Mouse (Mus musculus): ENCODE data around the gene Cic. TPM values are rescaled to one million over a fixed set of nuclear protein-coding genes. Genes with fewer than 3 reads are reported as not detected.

Gene Cic
- polyA plus RNA-seq, 1 experiment from 2014 or later, result 38.7 TPM

GRCm38 (mm10) chr7:25290463-25290862, 23.0 kb downstream of the Cic start:
- Histone ChIP-seq H3K27me3 (replicated peaks; ENCODE audit: control insufficient read depth, insufficient read depth, low read length) (no peaks in the 10 kb centered on the region), H3K4me1 (ENCODE audit: control insufficient read depth, insufficient read depth, low read length) (no peaks in the 10 kb centered on the region), H3K27ac (ENCODE audit: low read depth, low read length) (no peak overlapping the region), H3K9me3 (replicated peaks; ENCODE audit: control insufficient read depth, low read length) (no peaks in the 10 kb centered on the region), H3K36me3 (ENCODE audit: control insufficient read depth, insufficient read depth, low read length) (peaks cover 100% of the 10 kb centered on the region), H3K9ac (ENCODE audit: low read length) (no peak overlapping the region; the same call in 1 of the 2 replicates), H3K4me2 (ENCODE audit: low read length) (no peak overlapping the region), H3K4me3 (ENCODE audit: low read depth, low read length) (no peak overlapping the region)
- 89% methylated on average over 1 of the region's 1 CpGs for WGBS
- ATAC-seq (no peak), DNase-seq (ENCODE audit: low spot score) (no peak)

GRCm38 (mm10) chr7:25290911-25291310, 23.4 kb downstream of the Cic start:
- Histone ChIP-seq H3K27ac (ENCODE audit: low read depth, low read length) (no peak overlapping the region; the same call in 1 of the 2 replicates), H3K9me3 (replicated peaks; ENCODE audit: control insufficient read depth, low read length) (no peaks in the 10 kb centered on the region), H3K9ac (ENCODE audit: low read length) (no peak overlapping the region; the same call in 1 of the 2 replicates), H3K27me3 (replicated peaks; ENCODE audit: control insufficient read depth, insufficient read depth, low read length) (no peaks in the 10 kb centered on the region), H3K4me1 (ENCODE audit: control insufficient read depth, insufficient read depth, low read length) (peaks cover under 1% of the 10 kb centered on the region; the same call in 1 of the 2 replicates), H3K4me3 (ENCODE audit: low read depth, low read length) (no peak overlapping the region), H3K4me2 (ENCODE audit: low read length) (no peak overlapping the region), H3K36me3 (ENCODE audit: control insufficient read depth, insufficient read depth, low read length) (peaks cover 100% of the 10 kb centered on the region)
- ATAC-seq (0 out of 2 replicates have a peak, but pooled peaks have one; percentile 13), DNase-seq (ENCODE audit: low spot score) (peak; percentile 57)
- WGBS, result 81% methylated on average over 2 of the region's 2 CpGs

- H3K36me3 ChIP-seq (ENCODE audit: control insufficient read depth, insufficient read depth, low read length), result peaks cover 91% of the 10 kb centered on the region
- 67% methylated on average over 7 of the region's 7 CpGs for WGBS
- no peaks in the 10 kb centered on the region for H3K27me3 ChIP-seq (replicated peaks; ENCODE audit: control insufficient read depth, insufficient read depth, low read length)
- ATAC-seq (no peak), DNase-seq (ENCODE audit: low spot score) (no peak)
- no peak overlapping the region for H3K9ac ChIP-seq (ENCODE audit: low read length)
- peaks cover 11% of the 10 kb centered on the region; the same call in 1 of the 2 replicates for H3K4me1 ChIP-seq (ENCODE audit: control insufficient read depth, insufficient read depth, low read length)
- no peak overlapping the region for H3K4me2 ChIP-seq (ENCODE audit: low read length)
- no peak overlapping the region for H3K4me3 ChIP-seq (ENCODE audit: low read depth, low read length)
- no peak overlapping the region for H3K27ac ChIP-seq (ENCODE audit: low read depth, low read length)
- no peaks in the 10 kb centered on the region for H3K9me3 ChIP-seq (replicated peaks; ENCODE audit: control insufficient read depth, low read length)
Observed at GRCm38 (mm10) chr7:25292107-25292506, 24.6 kb downstream of the Cic start.

- Histone ChIP-seq H3K9ac (ENCODE audit: low read length) (no peak overlapping the region), H3K36me3 (ENCODE audit: control insufficient read depth, insufficient read depth, low read length) (peaks cover 79% of the 10 kb centered on the region), H3K27ac (ENCODE audit: low read depth, low read length) (no peak overlapping the region), H3K4me1 (ENCODE audit: control insufficient read depth, insufficient read depth, low read length) (peaks cover 11% of the 10 kb centered on the region; the same call in 1 of the 2 replicates), H3K4me3 (ENCODE audit: low read depth, low read length) (no peak overlapping the region), H3K4me2 (ENCODE audit: low read length) (no peak overlapping the region), H3K9me3 (replicated peaks; ENCODE audit: control insufficient read depth, low read length) (no peaks in the 10 kb centered on the region), H3K27me3 (replicated peaks; ENCODE audit: control insufficient read depth, insufficient read depth, low read length) (no peaks in the 10 kb centered on the region)
- 83% methylated on average over 10 of the region's 10 CpGs for WGBS
- no peak for ATAC-seq
- DNase-seq (ENCODE audit: low spot score), result no peak
Observed at GRCm38 (mm10) chr7:25293191-25293739, 25.8 kb downstream of the Cic start.

- DNase-seq (ENCODE audit: low spot score) (no peak), ATAC-seq (no peak)
- no peak overlapping the region for H3K4me2 ChIP-seq (ENCODE audit: low read length)
- H3K36me3 ChIP-seq (ENCODE audit: control insufficient read depth, insufficient read depth, low read length), result peaks cover 67% of the 10 kb centered on the region
- no peak overlapping the region for H3K4me3 ChIP-seq (ENCODE audit: low read depth, low read length)
- H3K27ac ChIP-seq (ENCODE audit: low read depth, low read length), result no peak overlapping the region
- H3K9ac ChIP-seq (ENCODE audit: low read length), result no peak overlapping the region
- H3K27me3 ChIP-seq (replicated peaks; ENCODE audit: control insufficient read depth, insufficient read depth, low read length), result no peaks in the 10 kb centered on the region
- WGBS, result 91% methylated on average over 4 of the region's 4 CpGs
- peaks cover 11% of the 10 kb centered on the region; the same call in 1 of the 2 replicates for H3K4me1 ChIP-seq (ENCODE audit: control insufficient read depth, insufficient read depth, low read length)
- H3K9me3 ChIP-seq (replicated peaks; ENCODE audit: control insufficient read depth, low read length), result no peaks in the 10 kb centered on the region
Observed at GRCm38 (mm10) chr7:25294495-25294894, 27.0 kb downstream of the Cic start.

- Histone ChIP-seq H3K36me3 (ENCODE audit: control insufficient read depth, insufficient read depth, low read length) (peaks cover 61% of the 10 kb centered on the region), H3K4me2 (ENCODE audit: low read length) (no peak overlapping the region), H3K9ac (ENCODE audit: low read length) (no peak overlapping the region), H3K9me3 (replicated peaks; ENCODE audit: control insufficient read depth, low read length) (no peaks in the 10 kb centered on the region), H3K4me3 (ENCODE audit: low read depth, low read length) (no peak overlapping the region), H3K27ac (ENCODE audit: low read depth, low read length) (no peak overlapping the region), H3K27me3 (replicated peaks; ENCODE audit: control insufficient read depth, insufficient read depth, low read length) (no peaks in the 10 kb centered on the region), H3K4me1 (ENCODE audit: control insufficient read depth, insufficient read depth, low read length) (peaks cover 11% of the 10 kb centered on the region; the same call in 1 of the 2 replicates)
- no peak for DNase-seq (ENCODE audit: low spot score)
- no peak for ATAC-seq
- 86% methylated on average over 12 of the region's 12 CpGs for WGBS
Observed at GRCm38 (mm10) chr7:25294960-25295722, 27.6 kb downstream of the Cic start.

GRCm38 (mm10) chr7:25296945-25297453, 29.5 kb downstream of the Cic start:
- peak overlapping the region; percentile 92 for H3K9ac ChIP-seq (ENCODE audit: low read length)
- H3K4me2 ChIP-seq (ENCODE audit: low read length), result peak overlapping the region; percentile 78
- peak overlapping the region; percentile 96 for H3K27ac ChIP-seq (ENCODE audit: low read depth, low read length)
- ATAC-seq, result peak; percentile 32; the same call in 1 of the 2 replicates
- no peak for DNase-seq (ENCODE audit: low spot score)
- peak overlapping the region; percentile 86 for H3K4me3 ChIP-seq (ENCODE audit: low read depth, low read length)
- under 1% methylated on average over 21 of the region's 21 CpGs for WGBS
- no peaks in the 10 kb centered on the region for H3K9me3 ChIP-seq (replicated peaks; ENCODE audit: control insufficient read depth, low read length)
- H3K36me3 ChIP-seq (ENCODE audit: control insufficient read depth, insufficient read depth, low read length), result peaks cover 42% of the 10 kb centered on the region
- H3K4me1 ChIP-seq (ENCODE audit: control insufficient read depth, insufficient read depth, low read length), result peaks cover 11% of the 10 kb centered on the region; the same call in 1 of the 2 replicates
- no peaks in the 10 kb centered on the region for H3K27me3 ChIP-seq (replicated peaks; ENCODE audit: control insufficient read depth, insufficient read depth, low read length)

- Histone ChIP-seq H3K4me3 (ENCODE audit: low read depth, low read length) (peak within 1 kb of the TSS; percentile 86), H3K36me3 (ENCODE audit: control insufficient read depth, insufficient read depth, low read length) (peaks cover 35% of the 10 kb centered on the region), H3K9ac (ENCODE audit: low read length) (peak within 1 kb of the TSS; percentile 92), H3K9me3 (replicated peaks; ENCODE audit: control insufficient read depth, low read length) (no peaks in the 10 kb centered on the region), H3K27me3 (replicated peaks; ENCODE audit: control insufficient read depth, insufficient read depth, low read length) (no peaks in the 10 kb centered on the region), H3K27ac (ENCODE audit: low read depth, low read length) (peak within 1 kb of the TSS; percentile 96), H3K4me2 (ENCODE audit: low read length) (peak within 1 kb of the TSS; percentile 78), H3K4me1 (ENCODE audit: control insufficient read depth, insufficient read depth, low read length) (peaks cover 11% of the 10 kb centered on the region; the same call in 1 of the 2 replicates)
- under 1% methylated on average over 52 of the region's 52 CpGs for WGBS
- DNase-seq (ENCODE audit: low spot score) (peak; percentile 98), ATAC-seq (peak; percentile 94)
Observed at GRCm38 (mm10) chr7:25297454-25298325, 30.2 kb downstream of the Cic start, which contains the start of gene Pafah1b3. TSS of gene Pafah1b3 (minus strand) at chr7:25297986.

Data from forebrain, embryonic 14.5 days (tissue).